Mouse (Mus musculus): ENCODE data around the gene Lrrc55. TPM values are rescaled to one million over a fixed set of nuclear protein-coding genes. Genes with fewer than 3 reads are reported as not detected.

Gene Lrrc55
- polyA plus RNA-seq, 1 experiment from 2014 or later = 9.7 TPM

GRCm38 (mm10) chr2:85157382-85157781, 39.6 kb downstream of the Lrrc55 start:
- 96% methylated on average over 3 of the region's 3 CpGs for WGBS
- Histone ChIP-seq H3K9ac (no peak overlapping the region), H3K9me3 (ENCODE audit: control insufficient read depth, low read length) (no peaks in the 10 kb centered on the region), H3K36me3 (replicated peaks; ENCODE audit: control insufficient read depth, insufficient read depth) (no peaks in the 10 kb centered on the region), H3K27ac (no peak overlapping the region), H3K4me1 (replicated peaks; ENCODE audit: control insufficient read depth, insufficient read depth, low read length) (peaks cover 12% of the 10 kb centered on the region; the same call in 1 of the 2 replicates), H3K4me3 (replicated peaks; ENCODE audit: low read length) (no peak overlapping the region), H3K27me3 (ENCODE audit: control insufficient read depth, insufficient read depth, low read length) (no peaks in the 10 kb centered on the region), H3K4me2 (replicated peaks) (no peak overlapping the region)
- ATAC-seq (ENCODE audit: low FRiP score) (no peak), DNase-seq (ENCODE audit: low spot score) (no peak)

GRCm38 (mm10) chr2:85156136-85156535, 40.9 kb downstream of the Lrrc55 start:
- H3K27ac ChIP-seq = no peak overlapping the region
- no peak overlapping the region for H3K9ac ChIP-seq
- ATAC-seq (ENCODE audit: low FRiP score) (no peak), DNase-seq (ENCODE audit: low spot score) (no peak)
- WGBS = 86% methylated on average over 5 of the region's 5 CpGs
- H3K4me2 ChIP-seq (replicated peaks) = no peak overlapping the region
- H3K36me3 ChIP-seq (replicated peaks; ENCODE audit: control insufficient read depth, insufficient read depth) = no peaks in the 10 kb centered on the region
- no peak overlapping the region for H3K4me3 ChIP-seq (replicated peaks; ENCODE audit: low read length)
- H3K4me1 ChIP-seq (replicated peaks; ENCODE audit: control insufficient read depth, insufficient read depth, low read length) = 0 out of 2 replicates have a peak, but pooled peaks cover 4% of the 10 kb centered on the region
- H3K9me3 ChIP-seq (ENCODE audit: control insufficient read depth, low read length) = no peaks in the 10 kb centered on the region
- no peaks in the 10 kb centered on the region for H3K27me3 ChIP-seq (ENCODE audit: control insufficient read depth, insufficient read depth, low read length)

GRCm38 (mm10) chr2:85155334-85155733, 41.7 kb downstream of the Lrrc55 start:
- WGBS = 85% methylated on average over 9 of the region's 9 CpGs
- H3K9me3 ChIP-seq (ENCODE audit: control insufficient read depth, low read length) = no peaks in the 10 kb centered on the region
- DNase-seq (ENCODE audit: low spot score) = no peak
- H3K36me3 ChIP-seq (replicated peaks; ENCODE audit: control insufficient read depth, insufficient read depth) = no peaks in the 10 kb centered on the region
- H3K4me1 ChIP-seq (replicated peaks; ENCODE audit: control insufficient read depth, insufficient read depth, low read length) = no peaks in the 10 kb centered on the region
- no peak overlapping the region for H3K4me3 ChIP-seq (replicated peaks; ENCODE audit: low read length)
- H3K9ac ChIP-seq = no peak overlapping the region
- ATAC-seq (ENCODE audit: low FRiP score) = no peak
- H3K27ac ChIP-seq = no peak overlapping the region
- no peaks in the 10 kb centered on the region for H3K27me3 ChIP-seq (ENCODE audit: control insufficient read depth, insufficient read depth, low read length)
- H3K4me2 ChIP-seq (replicated peaks) = no peak overlapping the region

GRCm38 (mm10) chr2:85151233-85151632, 45.8 kb downstream of the Lrrc55 start:
- no peak for DNase-seq (ENCODE audit: low spot score)
- H3K4me2 ChIP-seq (replicated peaks) = no peak overlapping the region
- H3K9ac ChIP-seq = no peak overlapping the region
- no peak overlapping the region for H3K27ac ChIP-seq
- H3K9me3 ChIP-seq (ENCODE audit: control insufficient read depth, low read length) = no peaks in the 10 kb centered on the region
- H3K4me3 ChIP-seq (replicated peaks; ENCODE audit: low read length) = no peak overlapping the region
- ATAC-seq (ENCODE audit: low FRiP score) = no peak
- no peaks in the 10 kb centered on the region for H3K4me1 ChIP-seq (replicated peaks; ENCODE audit: control insufficient read depth, insufficient read depth, low read length)
- no peaks in the 10 kb centered on the region for H3K27me3 ChIP-seq (ENCODE audit: control insufficient read depth, insufficient read depth, low read length)
- whole genome bisulfite sequencing = 83% methylated on average over 2 of the region's 2 CpGs
- H3K36me3 ChIP-seq (replicated peaks; ENCODE audit: control insufficient read depth, insufficient read depth) = no peaks in the 10 kb centered on the region

- H3K9me3 ChIP-seq (ENCODE audit: control insufficient read depth, low read length) = no peaks in the 10 kb centered on the region
- no peaks in the 10 kb centered on the region for H3K4me1 ChIP-seq (replicated peaks; ENCODE audit: control insufficient read depth, insufficient read depth, low read length)
- no peak overlapping the region for H3K27ac ChIP-seq
- DNase-seq (ENCODE audit: low spot score) (no peak), ATAC-seq (ENCODE audit: low FRiP score) (no peak)
- 90% methylated on average over 1 of the region's 1 CpGs for WGBS
- H3K9ac ChIP-seq = no peak overlapping the region
- no peaks in the 10 kb centered on the region for H3K27me3 ChIP-seq (ENCODE audit: control insufficient read depth, insufficient read depth, low read length)
- no peak overlapping the region for H3K4me3 ChIP-seq (replicated peaks; ENCODE audit: low read length)
- no peak overlapping the region for H3K4me2 ChIP-seq (replicated peaks)
- no peaks in the 10 kb centered on the region for H3K36me3 ChIP-seq (replicated peaks; ENCODE audit: control insufficient read depth, insufficient read depth)
These were observed 46.6 kb downstream of the Lrrc55 start for GRCm38 (mm10) chr2:85150373-85150772.

GRCm38 (mm10) chr2:85147481-85147880, 49.5 kb downstream of the Lrrc55 start:
- H3K36me3 ChIP-seq (replicated peaks; ENCODE audit: control insufficient read depth, insufficient read depth) = no peaks in the 10 kb centered on the region
- no peak overlapping the region for H3K27ac ChIP-seq
- 87% methylated on average over 2 of the region's 2 CpGs for WGBS

DNA sequence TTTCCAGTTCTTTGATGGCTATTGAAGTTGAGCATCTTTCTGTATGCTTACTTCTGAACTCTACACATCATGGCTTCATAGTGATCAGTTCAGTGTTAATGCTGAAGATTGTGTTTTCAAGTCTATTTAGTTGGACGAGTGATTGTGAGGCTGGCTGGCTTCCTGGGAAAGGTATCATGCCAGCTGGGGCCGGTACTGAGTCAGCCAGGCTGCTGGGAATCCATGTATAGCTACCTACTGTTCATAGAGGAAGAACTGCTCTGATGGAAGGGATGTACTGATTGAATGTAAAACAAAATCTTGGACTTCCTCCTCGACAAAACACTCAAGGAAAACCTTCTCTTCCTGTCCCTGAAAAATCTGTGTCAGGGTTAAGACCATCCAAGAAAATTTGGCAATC, 51.7 kb downstream of the Lrrc55 start:
- H3K4me1 ChIP-seq (replicated peaks; ENCODE audit: control insufficient read depth, insufficient read depth, low read length) = no peaks in the 10 kb centered on the region
- no peak for ATAC-seq (ENCODE audit: low FRiP score)
- DNase-seq (ENCODE audit: low spot score) = no peak
- no peak overlapping the region for H3K9ac ChIP-seq
- H3K9me3 ChIP-seq (ENCODE audit: control insufficient read depth, low read length) = no peaks in the 10 kb centered on the region
- 87% methylated on average over 3 of the region's 3 CpGs for WGBS
- no peak overlapping the region for H3K27ac ChIP-seq
- H3K36me3 ChIP-seq (replicated peaks; ENCODE audit: control insufficient read depth, insufficient read depth) = no peaks in the 10 kb centered on the region
- no peaks in the 10 kb centered on the region for H3K27me3 ChIP-seq (ENCODE audit: control insufficient read depth, insufficient read depth, low read length)
- H3K4me2 ChIP-seq (replicated peaks) = no peak overlapping the region
- no peak overlapping the region for H3K4me3 ChIP-seq (replicated peaks; ENCODE audit: low read length)

More at GRCm38 (mm10) chr2:85147481-85147880, 49.5 kb downstream of the Lrrc55 start:
- ATAC-seq (ENCODE audit: low FRiP score) (no peak), DNase-seq (ENCODE audit: low spot score) (no peak)
- Histone ChIP-seq H3K4me1 (replicated peaks; ENCODE audit: control insufficient read depth, insufficient read depth, low read length) (no peaks in the 10 kb centered on the region), H3K4me2 (replicated peaks) (no peak overlapping the region), H3K9me3 (ENCODE audit: control insufficient read depth, low read length) (no peaks in the 10 kb centered on the region), H3K9ac (no peak overlapping the region), H3K4me3 (replicated peaks; ENCODE audit: low read length) (no peak overlapping the region), H3K27me3 (ENCODE audit: control insufficient read depth, insufficient read depth, low read length) (no peaks in the 10 kb centered on the region)

DNA sequence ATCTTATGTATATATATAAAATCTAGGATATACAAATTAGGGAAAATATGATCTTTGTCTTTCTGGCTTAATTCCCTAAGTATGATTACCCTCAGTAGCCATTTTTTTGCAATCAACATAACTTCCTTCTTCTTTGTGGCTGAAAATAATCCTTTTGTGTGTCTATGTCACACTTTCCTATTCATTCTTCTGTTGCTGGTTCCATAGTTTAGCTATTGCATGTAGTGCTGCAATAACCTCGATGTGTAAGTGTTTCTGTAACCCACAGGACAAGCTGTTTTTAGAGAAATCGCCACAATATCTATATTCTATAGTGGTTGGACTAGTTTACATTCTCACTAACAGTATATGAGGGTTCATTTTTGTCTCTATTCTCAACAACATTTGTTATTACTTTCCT, 52.1 kb downstream of the Lrrc55 start:
- Histone ChIP-seq H3K4me1 (replicated peaks; ENCODE audit: control insufficient read depth, insufficient read depth, low read length) (no peaks in the 10 kb centered on the region), H3K9me3 (ENCODE audit: control insufficient read depth, low read length) (no peaks in the 10 kb centered on the region), H3K4me2 (replicated peaks) (no peak overlapping the region), H3K27me3 (ENCODE audit: control insufficient read depth, insufficient read depth, low read length) (no peaks in the 10 kb centered on the region), H3K27ac (no peak overlapping the region), H3K9ac (no peak overlapping the region), H3K4me3 (replicated peaks; ENCODE audit: low read length) (no peak overlapping the region), H3K36me3 (replicated peaks; ENCODE audit: control insufficient read depth, insufficient read depth) (no peaks in the 10 kb centered on the region)
- DNase-seq (ENCODE audit: low spot score) (no peak), ATAC-seq (ENCODE audit: low FRiP score) (no peak)
- WGBS = 92% methylated on average over 2 of the region's 2 CpGs

GRCm38 (mm10) chr2:85140833-85141232, 56.2 kb downstream of the Lrrc55 start:
- Histone ChIP-seq H3K9ac (no peak overlapping the region), H3K27ac (no peak overlapping the region), H3K9me3 (ENCODE audit: control insufficient read depth, low read length) (no peaks in the 10 kb centered on the region), H3K36me3 (replicated peaks; ENCODE audit: control insufficient read depth, insufficient read depth) (no peaks in the 10 kb centered on the region), H3K27me3 (ENCODE audit: control insufficient read depth, insufficient read depth, low read length) (no peaks in the 10 kb centered on the region), H3K4me1 (replicated peaks; ENCODE audit: control insufficient read depth, insufficient read depth, low read length) (no peaks in the 10 kb centered on the region), H3K4me2 (replicated peaks) (no peak overlapping the region), H3K4me3 (replicated peaks; ENCODE audit: low read length) (no peak overlapping the region)
- DNase-seq (ENCODE audit: low spot score) (no peak), ATAC-seq (ENCODE audit: low FRiP score) (no peak)

DNA sequence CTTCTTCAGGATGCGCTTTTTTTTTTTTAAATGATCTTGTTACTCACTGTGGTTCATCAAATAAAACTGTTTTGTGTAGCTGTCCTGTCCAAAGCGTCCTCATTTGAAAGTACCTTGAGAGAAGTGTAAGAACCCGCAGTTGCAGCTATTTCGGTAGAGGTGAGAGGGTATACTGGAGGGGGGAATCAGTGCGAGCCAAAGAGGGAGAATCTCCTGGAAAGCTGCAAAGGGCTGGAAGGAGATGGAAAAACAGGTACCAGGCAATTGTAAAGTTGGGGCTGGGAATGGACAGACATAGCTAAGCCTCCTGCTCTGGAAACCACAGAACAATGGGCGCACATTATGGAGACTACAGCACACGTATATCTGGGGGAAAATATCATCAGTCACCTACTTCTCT, 57.2 kb downstream of the Lrrc55 start:
- H3K4me3 ChIP-seq (replicated peaks; ENCODE audit: low read length) = no peak overlapping the region
- H3K9me3 ChIP-seq (ENCODE audit: control insufficient read depth, low read length) = no peaks in the 10 kb centered on the region
- 82% methylated on average over 7 of the region's 7 CpGs for WGBS
- DNase-seq (ENCODE audit: low spot score) = no peak
- H3K36me3 ChIP-seq (replicated peaks; ENCODE audit: control insufficient read depth, insufficient read depth) = no peaks in the 10 kb centered on the region
- H3K27ac ChIP-seq = no peak overlapping the region
- H3K4me1 ChIP-seq (replicated peaks; ENCODE audit: control insufficient read depth, insufficient read depth, low read length) = no peaks in the 10 kb centered on the region
- H3K27me3 ChIP-seq (ENCODE audit: control insufficient read depth, insufficient read depth, low read length) = no peaks in the 10 kb centered on the region
- H3K9ac ChIP-seq = no peak overlapping the region
- no peak for ATAC-seq (ENCODE audit: low FRiP score)
- no peak overlapping the region for H3K4me2 ChIP-seq (replicated peaks)

Data from hindbrain, embryonic 14.5 days (tissue).